Mouse (Mus musculus): ENCODE measurements at regions not wholly inside any gene's neighbourhood (a gene's known extent, or its start where the extent isn't known, plus 50 kb on each side); places are given as distances from the start of the nearest gene placed in this dataset.

- Histone ChIP-seq H3K27ac (replicated peaks; ENCODE audit: low read depth, low read length) (no peak overlapping the region), H3K9me3 (ENCODE audit: control insufficient read depth, low read length) (peaks cover 4% of the 10 kb centered on the region; the same call in 1 of the 2 replicates), H3K4me3 (replicated peaks; ENCODE audit: low read length) (no peak overlapping the region), H3K36me3 (ENCODE audit: control insufficient read depth, insufficient read depth, low read length) (no peaks in the 10 kb centered on the region), H3K9ac (ENCODE audit: low read depth, low read length, severe bottlenecking) (no peak overlapping the region), H3K4me1 (ENCODE audit: control insufficient read depth, insufficient read depth, low read length) (no peaks in the 10 kb centered on the region), H3K27me3 (ENCODE audit: control insufficient read depth, insufficient read depth, low read length) (no peaks in the 10 kb centered on the region), H3K4me2 (replicated peaks; ENCODE audit: low read depth, low read length, severe bottlenecking) (no peak overlapping the region)
- DNase-seq (ENCODE audit: low spot score), result no peak
- TF ChIP-seq POLR2A (IDR thresholded peaks at IDR 0.05; ENCODE audit: borderline replicate concordance, extremely low read depth, insufficient read depth, insufficient read length), result no peak
- WGBS, result 37% methylated on average over 2 of the region's 2 CpGs
- ATAC-seq (ENCODE audit: low FRiP score, low read depth), result no peak
Observed at GRCm38 (mm10) chr11:19866262-19866661, 57.9 kb upstream of the Spred2 start.

- peaks cover 4% of the 10 kb centered on the region; the same call in 1 of the 2 replicates for H3K9me3 ChIP-seq (ENCODE audit: control insufficient read depth, low read length)
- 75% methylated on average over 3 of the region's 3 CpGs for WGBS
- no peak overlapping the region for H3K27ac ChIP-seq (replicated peaks; ENCODE audit: low read depth, low read length)
- H3K4me3 ChIP-seq (replicated peaks; ENCODE audit: low read length), result no peak overlapping the region
- ATAC-seq (ENCODE audit: low FRiP score, low read depth) (no peak), DNase-seq (ENCODE audit: low spot score) (no peak)
- H3K4me1 ChIP-seq (ENCODE audit: control insufficient read depth, insufficient read depth, low read length), result no peaks in the 10 kb centered on the region
- no peak for TF ChIP-seq POLR2A (IDR thresholded peaks at IDR 0.05; ENCODE audit: borderline replicate concordance, extremely low read depth, insufficient read depth, insufficient read length)
- no peak overlapping the region for H3K9ac ChIP-seq (ENCODE audit: low read depth, low read length, severe bottlenecking)
- no peaks in the 10 kb centered on the region for H3K27me3 ChIP-seq (ENCODE audit: control insufficient read depth, insufficient read depth, low read length)
- H3K36me3 ChIP-seq (ENCODE audit: control insufficient read depth, insufficient read depth, low read length), result no peaks in the 10 kb centered on the region
- H3K4me2 ChIP-seq (replicated peaks; ENCODE audit: low read depth, low read length, severe bottlenecking), result no peak overlapping the region
Observed at GRCm38 (mm10) chr11:19869671-19870070, 54.5 kb upstream of the Spred2 start.

GRCm38 (mm10) chr11:19870136-19870535 lies 54.0 kb upstream of the Spred2 start:
- Histone ChIP-seq H3K4me1 (ENCODE audit: control insufficient read depth, insufficient read depth, low read length) (no peaks in the 10 kb centered on the region), H3K27me3 (ENCODE audit: control insufficient read depth, insufficient read depth, low read length) (no peaks in the 10 kb centered on the region), H3K9ac (ENCODE audit: low read depth, low read length, severe bottlenecking) (no peak overlapping the region), H3K9me3 (ENCODE audit: control insufficient read depth, low read length) (peaks cover 4% of the 10 kb centered on the region; the same call in 1 of the 2 replicates), H3K4me2 (replicated peaks; ENCODE audit: low read depth, low read length, severe bottlenecking) (no peak overlapping the region), H3K4me3 (replicated peaks; ENCODE audit: low read length) (no peak overlapping the region), H3K27ac (replicated peaks; ENCODE audit: low read depth, low read length) (no peak overlapping the region), H3K36me3 (ENCODE audit: control insufficient read depth, insufficient read depth, low read length) (no peaks in the 10 kb centered on the region)
- no peak for ATAC-seq (ENCODE audit: low FRiP score, low read depth)
- no peak for TF ChIP-seq POLR2A (IDR thresholded peaks at IDR 0.05; ENCODE audit: borderline replicate concordance, extremely low read depth, insufficient read depth, insufficient read length)
- 81% methylated on average over 7 of the region's 7 CpGs for WGBS
- DNase-seq (ENCODE audit: low spot score), result no peak

- ATAC-seq (ENCODE audit: low FRiP score, low read depth) (no peak), DNase-seq (ENCODE audit: low spot score) (no peak)
- Histone ChIP-seq H3K27ac (replicated peaks; ENCODE audit: low read depth, low read length) (no peak overlapping the region), H3K4me1 (ENCODE audit: control insufficient read depth, insufficient read depth, low read length) (no peaks in the 10 kb centered on the region; the same call in 1 of the 2 replicates), H3K9ac (ENCODE audit: low read depth, low read length, severe bottlenecking) (no peak overlapping the region), H3K4me2 (replicated peaks; ENCODE audit: low read depth, low read length, severe bottlenecking) (no peak overlapping the region), H3K27me3 (ENCODE audit: control insufficient read depth, insufficient read depth, low read length) (no peaks in the 10 kb centered on the region), H3K36me3 (ENCODE audit: control insufficient read depth, insufficient read depth, low read length) (no peaks in the 10 kb centered on the region), H3K9me3 (ENCODE audit: control insufficient read depth, low read length) (no peaks in the 10 kb centered on the region), H3K4me3 (replicated peaks; ENCODE audit: low read length) (no peak overlapping the region)
- no peak for TF ChIP-seq POLR2A (IDR thresholded peaks at IDR 0.05; ENCODE audit: borderline replicate concordance, extremely low read depth, insufficient read depth, insufficient read length)
- 91% methylated on average over 6 of the region's 6 CpGs for WGBS
Observed at GRCm38 (mm10) chr11:19873796-19874195, 50.4 kb upstream of the Spred2 start.
